Mouse (Mus musculus) lung, adult 2 months (tissue): ENCODE data around the gene Mcam.

ENCODE experiments used
- CTCF ChIP-seq: fragments of 200-500 bp; IDR thresholded peaks from 2 replicates; pipeline ENCODE4 v1.5.1; 2011; ENCODE audit warnings: mild to moderate bottlenecking, low read length, control low read depth; ENCODE audit not compliant: insufficient read depth
- POLR2A ChIP-seq: fragments of 200-500 bp; IDR thresholded peaks from 2 replicates; pipeline ENCODE4 v1.6.1; 2011; ENCODE audit warnings: low read depth, mild to moderate bottlenecking, control low read depth, low read length, borderline replicate concordance; ENCODE audit errors: extremely low read depth

DNA sequence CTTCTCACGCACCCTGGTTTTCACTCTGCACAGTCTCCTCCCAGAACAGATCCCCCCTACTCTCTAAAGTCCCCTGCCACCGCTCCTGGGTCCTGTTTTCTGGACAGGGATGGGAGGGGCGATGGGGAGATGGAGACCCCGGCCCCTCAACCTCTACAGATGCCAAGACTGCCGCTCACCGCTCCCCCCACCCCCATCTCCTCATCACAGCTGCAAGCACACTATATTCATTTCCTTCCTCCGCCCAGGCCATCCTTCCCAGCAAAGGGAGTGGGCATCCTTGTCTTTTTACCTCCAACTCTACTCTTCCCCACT lies 3.0 kb upstream of the Mcam start:
- no peak for TF ChIP-seq CTCF
- TF ChIP-seq POLR2A = no peak
